Mouse (Mus musculus) T-cell, adult 66 days (primary cell): ENCODE data around the gene Naga. TPM values are rescaled to one million over a fixed set of nuclear protein-coding genes. Genes with fewer than 3 reads are reported as not detected.

Experiments used
- total RNA-seq, 2 experiments: library from RNA; stranded (reverse); gene quantifications; 3 replicates in 1 of 2; 4 replicates in 1 of 2; pipeline ENCODE4 v1.2.4; 2023

Gene Naga
- total RNA-seq = 10 to 100 TPM; 40.7 to 43.9 TPM

DNA sequence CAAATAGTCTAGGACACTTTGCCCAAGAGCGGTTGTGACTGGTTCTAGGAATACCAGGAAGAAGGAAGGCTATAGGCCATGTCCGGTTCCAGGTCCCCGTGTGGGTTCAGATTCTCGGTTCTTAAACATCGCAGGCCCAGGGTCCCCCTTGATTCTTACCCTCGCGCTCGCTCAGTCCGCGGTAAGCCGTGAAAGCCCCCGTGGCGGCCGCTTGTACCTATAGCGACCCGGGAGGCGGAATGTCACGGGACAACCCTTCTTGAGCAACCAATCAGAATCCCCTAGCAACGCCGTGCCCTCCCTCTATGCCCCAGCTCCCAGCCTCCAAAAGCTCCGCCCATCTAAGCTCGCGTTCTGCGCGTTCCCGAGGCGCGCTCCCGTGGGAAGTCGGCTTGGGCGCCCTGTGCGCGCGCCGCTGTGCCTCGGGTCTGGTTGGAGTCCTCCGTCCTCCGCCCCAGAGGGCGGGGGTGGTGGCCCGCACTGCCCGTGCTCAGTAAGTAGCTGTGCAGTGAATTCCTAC lies at the start of gene Naga, which contains the start of the genes Pheta2 and Smdt1:
TSS of gene Naga (minus strand) at position 333 of the 520 bp plus-strand sequence.
TSS of gene Pheta2 (plus strand) at position 350 of the 520 bp plus-strand sequence.
TSS of gene Smdt1 (plus strand) at position 367 of the 520 bp plus-strand sequence.

GRCm38 (mm10) chr15:82379871-82380713 lies 41.4 kb upstream of the Naga start, which contains the start of gene Cyp2d22:
Gene Cyp2d22, minus strand, starts transcription at chr15:82380260.

DNA sequence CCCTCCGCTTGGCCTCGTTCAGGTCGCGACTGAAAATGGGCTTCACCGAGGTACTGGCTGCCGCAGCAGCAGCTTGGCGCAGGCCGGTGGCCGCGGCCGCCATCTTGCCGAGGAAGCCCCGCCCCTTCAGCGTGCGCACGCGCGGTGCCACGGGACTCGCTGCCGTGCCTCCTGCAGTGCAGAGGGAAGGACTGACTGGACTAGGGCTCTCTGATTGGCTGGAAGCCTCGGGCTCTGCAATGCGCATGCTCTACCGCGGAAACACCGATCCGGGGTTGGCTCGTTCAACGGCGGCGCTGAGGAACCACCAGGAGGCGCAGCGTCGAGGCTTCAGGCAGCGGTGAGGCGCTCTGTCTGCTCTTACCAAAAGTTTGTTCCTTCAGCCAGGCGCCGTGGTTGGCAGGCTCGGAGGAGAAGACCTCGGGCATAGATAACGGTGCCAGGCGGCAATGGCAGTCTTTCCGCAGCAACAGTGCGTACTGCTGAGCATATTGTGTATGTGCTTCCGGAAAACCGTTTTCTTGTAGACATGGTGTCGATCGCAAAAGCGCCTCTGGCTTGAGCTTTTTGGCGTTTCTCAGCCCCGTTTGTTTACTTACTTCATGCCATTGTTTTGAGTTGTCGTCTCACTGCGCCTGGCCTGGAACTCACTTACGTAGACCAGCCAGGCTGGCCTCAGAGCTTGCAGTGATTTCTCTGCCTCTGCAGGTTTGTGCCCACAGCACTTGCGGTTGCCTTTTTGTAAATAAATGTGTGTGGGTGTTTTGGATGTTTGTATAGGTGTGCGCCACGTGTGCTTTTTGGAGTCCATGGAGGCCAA lies 15.6 kb upstream of the Naga start, which contains the start of gene Ndufa6:
TSS of gene Ndufa6 (minus strand) at position 197 of the 820 bp plus-strand sequence.

DNA sequence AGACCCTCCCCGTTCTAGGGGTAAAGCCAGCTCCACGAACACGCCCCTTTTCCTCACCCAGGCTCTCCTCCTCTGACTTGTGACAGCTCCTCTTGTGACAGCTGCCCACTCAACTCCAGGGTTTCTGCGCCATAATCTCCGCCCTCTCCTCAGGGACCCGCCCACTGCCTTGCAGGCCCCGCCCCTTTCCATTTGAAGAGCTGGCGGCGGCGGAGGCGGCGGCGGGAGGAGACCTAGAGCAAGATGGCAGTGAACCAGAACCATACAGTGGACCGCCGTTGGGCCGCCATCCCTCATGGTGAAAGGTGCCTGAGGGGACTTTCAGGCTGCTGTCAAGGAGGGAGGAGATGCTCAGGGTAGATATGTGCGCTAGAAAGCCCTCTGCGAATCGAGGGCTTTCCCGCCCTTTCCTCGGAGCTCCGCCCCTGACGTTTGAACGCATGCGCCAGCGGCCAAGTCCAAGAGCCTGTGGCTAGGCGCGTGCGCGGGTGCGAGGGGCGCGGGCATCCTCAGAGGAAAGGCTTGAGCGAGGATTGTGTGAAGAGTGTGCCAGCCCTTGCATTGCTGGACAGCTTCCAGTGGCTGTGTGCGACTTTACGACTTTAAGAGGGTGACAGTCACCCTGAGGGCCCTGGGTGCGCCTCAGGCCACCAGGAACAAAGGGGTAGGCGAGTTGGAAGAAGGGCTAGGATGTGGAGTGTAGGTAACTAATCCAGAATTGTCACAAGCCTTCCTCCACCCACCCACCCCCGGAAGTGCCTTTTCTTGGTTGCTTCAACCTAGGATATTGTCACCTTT lies 39.8 kb downstream of the Naga start, which contains the start of gene Wbp2nl:
TSS of gene Wbp2nl (plus strand) at position 191 of the 798 bp plus-strand sequence.

Other genes with a start within 250 kb of the Naga start
- 10 to 100 TPM; 33.9 to 38.6 TPM for gene Ccdc134, start 211.0 kb downstream of the Naga start, total RNA-seq
- gene Srebf2, start 191.7 kb downstream of the Naga start, total RNA-seq = 100 to 1,000 TPM; 179 to 196 TPM
- not detected for gene Shisa8, start 126.1 kb downstream of the Naga start, total RNA-seq
- gene Tnfrsf13c, start 114.6 kb downstream of the Naga start, total RNA-seq = 1 to 10 TPM; 1.0 to 3.4 TPM
- 1 to 10 TPM; 1.9 to 2.0 TPM for gene Cenpm, start 94.2 kb downstream of the Naga start, total RNA-seq
- not detected for gene 1500009C09Rik, start 86.5 kb downstream of the Naga start, total RNA-seq
- not detected for gene Sept3, start 64.0 kb downstream of the Naga start, total RNA-seq
- gene Wbp2nl, start 40.0 kb downstream of the Naga start, total RNA-seq = not detected
- gene Pheta2, start within 50 bp of the Naga start, total RNA-seq = 1 to 10 TPM in 1 of 2 experiments, under 1 TPM in 1; 0.95 to 2.1 TPM
- gene Smdt1, start within 50 bp of the Naga start, total RNA-seq = 10 to 100 TPM; 78.7 to 89.7 TPM
- 100 to 1,000 TPM; 114 to 124 TPM for gene Ndufa6, start 15.4 kb upstream of the Naga start, total RNA-seq
- 1 to 10 TPM; 5.5 to 8.0 TPM for gene Cyp2d22, start 41.3 kb upstream of the Naga start, total RNA-seq
- not detected for gene Cyp2d11, start 55.1 kb upstream of the Naga start, total RNA-seq
- not detected for gene Cyp2d10, start 68.3 kb upstream of the Naga start, total RNA-seq
- not detected for gene Cyp2d9, start 94.5 kb upstream of the Naga start, total RNA-seq
- gene Cyp2d12, start 216.1 kb upstream of the Naga start, total RNA-seq = not detected